Mouse (Mus musculus) lung, postnatal 0 days (tissue): ENCODE data around the gene Zfp385a. TPM values are rescaled to one million over a fixed set of nuclear protein-coding genes. Genes with fewer than 3 reads are reported as not detected.

Experiments used
- ATAC-seq: fragments of 200-750 bp; cut with Nextera tagmentation; 2 replicates; pipeline ENCODE4 v1.8.0; 2017; ENCODE audit warnings: moderate library complexity
- DNase-seq: peaks from one replicate; pipeline ENCODE4 v3.0.0-alpha.2; 2016; ENCODE audit warnings: low spot score
- H3K27ac ChIP-seq: fragments of 300-500 bp; sonication (generic); 2 replicates; pipeline ENCODE4 v1.5.1; 2014; ENCODE audit warnings: antibody characterized with exemption, mild to moderate bottlenecking, low read length, mixed read lengths
- H3K27me3 ChIP-seq: fragments of 300-500 bp; sonication (generic); replicated peaks from 2 replicates; pipeline ENCODE4 v1.6.1; 2014; ENCODE audit warnings: low read length, mixed read lengths; ENCODE audit not compliant: insufficient read depth
- H3K36me3 ChIP-seq: fragments of 300-500 bp; sonication (generic); 2 replicates; pipeline ENCODE4 v1.6.1; 2014; ENCODE audit warnings: low read length, mixed read lengths; ENCODE audit not compliant: insufficient read depth
- H3K4me1 ChIP-seq: fragments of 300-500 bp; sonication (generic); 2 replicates; pipeline ENCODE4 v1.6.1; 2014; ENCODE audit warnings: antibody characterized with exemption, low read depth, low read length, mixed read lengths; ENCODE audit not compliant: insufficient read depth
- H3K4me2 ChIP-seq: fragments of 300-500 bp; sonication (generic); replicated peaks from 2 replicates; pipeline ENCODE4 v1.6.1; 2014; ENCODE audit warnings: low read depth, mild to moderate bottlenecking, low read length, moderate library complexity, mixed read lengths
- H3K4me3 ChIP-seq: fragments of 300-500 bp; sonication (generic); 2 replicates; pipeline ENCODE4 v1.5.1; 2014; ENCODE audit warnings: low read depth, low read length
- H3K9ac ChIP-seq: fragments of 300-500 bp; sonication (generic); replicated peaks from 2 replicates; pipeline ENCODE4 v1.6.1; 2014; ENCODE audit warnings: low read depth, mild to moderate bottlenecking
- H3K9me3 ChIP-seq: fragments of 300-500 bp; sonication (generic); 2 replicates; pipeline ENCODE4 v1.6.1; 2016; ENCODE audit warnings: low read length, mixed read lengths
- CTCF ChIP-seq: IDR thresholded peaks from 2 replicates; pipeline ENCODE4 v1.5.1; 2016; ENCODE audit warnings: antibody characterized with exemption, mild to moderate bottlenecking
- EP300 ChIP-seq: IDR thresholded peaks from 2 replicates; pipeline ENCODE4 v1.6.1; 2016; ENCODE audit warnings: antibody characterized with exemption, mild to moderate bottlenecking, control low read depth
- WGBS: fragments of 180-500 bp; shearing (Covaris S2); extraction: QIAGEN DNeasy Blood & Tissue Kit; methylation state at CpG from one replicate; pipeline ENCODE4 v1.1.7; 2014; 5-methylcytosine and 5-hydroxymethylcytosine counted together
- polyA plus RNA-seq: library from polyadenylated mRNA; unstranded; fragments of >200 nt; fragmentation: Nextera tagmentation; extraction: Ambion mirVana; gene quantifications from 2 replicates; pipeline ENCODE4 v1.2.1, GENCODE M21; 2015

The Zfp385a gene
- polyA plus RNA-seq, 1 experiment from 2014 or later = 6.5 TPM

DNA sequence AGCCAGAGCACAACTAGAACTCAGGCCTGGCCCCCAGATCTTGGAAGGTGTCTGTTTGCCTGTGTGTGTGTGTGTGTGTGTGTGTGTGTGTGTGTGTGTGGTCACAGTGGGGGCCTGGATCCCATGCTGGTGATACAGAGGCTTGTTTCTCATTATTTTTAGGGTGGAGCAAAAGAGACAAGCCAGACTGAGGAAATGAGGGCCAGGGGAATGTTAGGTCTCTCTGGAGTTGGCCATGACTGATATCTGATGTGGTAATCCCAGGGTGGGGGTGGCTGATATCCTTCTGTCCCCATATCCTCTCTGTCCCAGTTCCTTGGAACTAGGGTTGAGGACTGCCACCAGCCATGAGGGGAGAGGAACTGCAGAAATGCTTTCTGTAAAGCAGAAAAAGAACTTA is 22.8 kb downstream of the Zfp385a start:
- Histone ChIP-seq H3K4me2 (no peak overlapping the region), H3K27ac (no peak overlapping the region), H3K4me3 (no peak overlapping the region), H3K36me3 (no peaks in the 10 kb centered on the region), H3K9ac (no peak overlapping the region), H3K27me3 (no peaks in the 10 kb centered on the region), H3K9me3 (no peaks in the 10 kb centered on the region), H3K4me1 (peaks cover 8% of the 10 kb centered on the region; the same call in 1 of the 2 replicates)
- DNase-seq (no peak), ATAC-seq (no peak)
- no peak for TF ChIP-seq CTCF
- TF ChIP-seq EP300 = no peak

DNA sequence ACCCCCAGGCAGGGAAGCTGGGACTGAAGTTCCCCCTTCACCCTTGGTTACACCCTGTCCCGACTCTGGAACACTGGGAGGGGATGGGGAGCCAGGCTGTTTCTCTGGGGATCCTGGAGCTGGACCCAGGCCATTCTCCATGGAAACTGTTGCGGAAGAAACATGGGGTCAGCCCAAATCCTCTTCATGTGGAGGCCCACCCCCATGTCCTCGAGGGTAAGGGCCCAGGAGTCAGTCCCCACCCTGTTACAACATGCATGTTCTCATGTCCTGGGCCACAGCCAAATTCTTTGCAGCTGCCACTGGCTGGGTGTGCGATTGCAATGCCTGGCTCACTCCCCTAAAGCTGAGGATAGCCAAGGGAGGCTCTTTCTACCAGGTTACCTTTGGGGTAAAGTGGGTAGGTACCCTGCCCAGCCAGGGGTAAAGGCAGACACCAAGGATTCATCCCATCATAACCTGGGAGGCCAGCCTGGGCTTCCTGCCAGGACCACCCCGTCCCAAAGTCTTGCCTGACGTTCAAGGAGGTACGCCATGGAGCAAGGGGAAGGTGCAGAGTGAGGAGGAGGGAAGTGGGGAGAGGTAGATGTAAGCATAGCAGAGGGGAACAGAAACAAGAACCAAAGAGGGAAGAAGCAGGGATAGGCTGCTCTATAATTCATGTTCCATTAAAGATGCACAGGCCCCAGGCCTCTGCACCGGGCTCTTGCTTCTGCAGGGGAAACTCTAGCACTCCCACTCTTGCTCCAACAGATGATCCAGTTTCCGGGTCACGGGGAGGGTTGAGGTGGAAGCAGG is 23.7 kb downstream of the Zfp385a start:
- peaks cover 8% of the 10 kb centered on the region; the same call in 1 of the 2 replicates for H3K4me1 ChIP-seq
- H3K4me2 ChIP-seq = no peak overlapping the region
- H3K9ac ChIP-seq = no peak overlapping the region
- TF ChIP-seq EP300 (no peak), CTCF (no peak)
- H3K9me3 ChIP-seq = no peaks in the 10 kb centered on the region
- peak; percentile 46 for ATAC-seq
- DNase-seq = peak; percentile 69
- no peak overlapping the region for H3K4me3 ChIP-seq
- 53% methylated on average over 10 of the region's 10 CpGs for WGBS
- H3K27me3 ChIP-seq = no peaks in the 10 kb centered on the region
- no peaks in the 10 kb centered on the region for H3K36me3 ChIP-seq
- H3K27ac ChIP-seq = no peak overlapping the region

DNA sequence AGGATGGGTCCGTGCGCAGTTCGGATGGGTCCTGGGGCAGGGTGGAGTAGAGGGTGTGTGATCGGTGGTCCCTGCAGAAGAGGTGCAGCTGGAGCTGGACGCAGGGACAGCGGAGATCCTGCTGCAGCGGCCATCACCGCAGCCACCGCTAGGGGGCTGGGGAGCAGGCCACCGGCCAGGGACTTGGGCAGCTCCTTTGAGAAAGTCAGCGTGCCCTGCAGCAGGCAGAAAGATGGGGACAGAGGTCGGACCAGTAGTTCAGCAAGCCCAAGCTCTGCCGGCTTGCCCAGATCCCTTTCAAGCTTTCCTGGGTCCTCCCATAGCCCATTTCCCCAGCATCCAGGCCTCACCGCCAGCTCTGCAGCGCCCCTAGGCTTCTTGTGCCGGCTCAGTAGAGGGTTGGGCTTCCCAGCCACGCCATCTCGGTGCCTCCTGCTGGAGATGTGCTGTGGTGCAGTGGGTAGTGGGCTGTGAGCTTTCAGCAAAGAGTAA is 24.8 kb downstream of the Zfp385a start:
- WGBS = 8% methylated on average over 18 of the region's 18 CpGs
- Histone ChIP-seq H3K9me3 (no peaks in the 10 kb centered on the region), H3K27me3 (no peaks in the 10 kb centered on the region), H3K9ac (no peak overlapping the region), H3K36me3 (no peaks in the 10 kb centered on the region), H3K4me3 (peak overlapping the region; percentile 5; the same call in 1 of the 2 replicates), H3K27ac (no peak overlapping the region), H3K4me1 (peaks cover 8% of the 10 kb centered on the region; the same call in 1 of the 2 replicates), H3K4me2 (peak overlapping the region; percentile 54)
- peak; percentile 79 for DNase-seq
- ATAC-seq = peak; percentile 70
- TF ChIP-seq EP300 (no peak), CTCF (peak; percentile 84)

DNA sequence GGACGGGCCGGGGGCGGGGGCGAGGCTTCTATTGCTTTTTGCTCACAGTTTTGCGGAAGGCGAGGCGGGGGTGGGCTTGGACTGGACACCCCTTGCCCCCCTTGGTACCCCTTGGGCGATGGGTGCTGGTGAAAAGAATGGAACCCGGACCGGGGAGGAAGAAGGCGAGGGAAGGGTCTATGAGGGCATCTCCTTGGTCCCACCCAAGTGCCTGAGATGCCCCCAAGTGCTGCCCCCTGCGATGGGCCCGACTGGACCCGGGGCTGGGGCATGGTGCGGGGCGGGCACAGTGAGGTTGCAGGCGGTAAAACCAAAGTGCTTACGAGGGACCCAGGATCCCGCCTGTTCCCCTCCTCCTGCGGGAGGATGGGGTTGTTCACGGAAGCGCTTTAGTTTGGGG is 25.7 kb downstream of the Zfp385a start:
- H3K4me1 ChIP-seq = peaks cover 8% of the 10 kb centered on the region; the same call in 1 of the 2 replicates
- peak overlapping the region; percentile 54 for H3K4me2 ChIP-seq
- no peak for TF ChIP-seq EP300
- TF ChIP-seq CTCF = no peak
- ATAC-seq = no peak
- no peak overlapping the region for H3K27ac ChIP-seq
- H3K9ac ChIP-seq = no peak overlapping the region
- no peaks in the 10 kb centered on the region for H3K9me3 ChIP-seq
- DNase-seq = no peak
- 50% methylated on average over 21 of the region's 22 CpGs for WGBS
- 0 out of 2 replicates have a peak overlapping the region, but pooled peaks have one; percentile 5 for H3K4me3 ChIP-seq
- no peaks in the 10 kb centered on the region for H3K27me3 ChIP-seq
- H3K36me3 ChIP-seq = no peaks in the 10 kb centered on the region

DNA sequence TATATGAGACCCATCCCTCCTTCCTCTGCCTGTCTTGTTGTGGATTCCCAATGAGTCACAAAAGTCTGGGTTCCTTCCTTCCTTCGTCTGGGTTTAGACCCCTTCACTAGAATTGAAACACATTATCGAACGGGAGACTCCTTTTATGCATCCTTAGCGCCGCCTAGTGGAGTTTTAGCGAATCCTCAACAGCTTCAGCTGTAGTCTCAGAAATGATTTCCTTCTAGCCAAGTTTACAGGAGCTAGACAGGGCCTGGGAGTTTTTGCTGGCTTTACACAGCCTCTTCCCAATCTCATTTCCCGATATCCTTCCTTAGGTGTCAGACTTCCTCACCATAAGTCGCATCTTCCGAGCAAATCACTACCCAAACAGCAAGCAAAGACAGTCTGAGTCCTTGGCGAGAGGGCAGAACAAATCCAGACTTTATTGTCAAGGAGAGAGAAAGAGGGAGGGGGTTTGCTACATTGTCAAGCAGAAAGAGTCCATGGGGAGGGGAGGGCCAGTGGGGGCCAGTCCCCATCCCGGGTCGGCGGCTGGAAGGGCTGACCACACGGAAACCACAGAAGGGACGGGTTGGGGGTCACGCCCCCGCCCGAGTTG is 26.3 kb downstream of the Zfp385a start:
- TF ChIP-seq CTCF (peak; percentile 87), EP300 (no peak)
- WGBS = 25% methylated on average over 18 of the region's 18 CpGs
- H3K27me3 ChIP-seq = no peaks in the 10 kb centered on the region
- H3K4me1 ChIP-seq = peaks cover 8% of the 10 kb centered on the region; the same call in 1 of the 2 replicates
- H3K4me3 ChIP-seq = no peak overlapping the region
- peak overlapping the region; percentile 54; the same call in 1 of the 2 replicates for H3K4me2 ChIP-seq
- no peak for ATAC-seq
- no peaks in the 10 kb centered on the region for H3K9me3 ChIP-seq
- H3K9ac ChIP-seq = no peak overlapping the region
- DNase-seq = peak; percentile 83
- H3K27ac ChIP-seq = no peak overlapping the region
- no peaks in the 10 kb centered on the region for H3K36me3 ChIP-seq

DNA sequence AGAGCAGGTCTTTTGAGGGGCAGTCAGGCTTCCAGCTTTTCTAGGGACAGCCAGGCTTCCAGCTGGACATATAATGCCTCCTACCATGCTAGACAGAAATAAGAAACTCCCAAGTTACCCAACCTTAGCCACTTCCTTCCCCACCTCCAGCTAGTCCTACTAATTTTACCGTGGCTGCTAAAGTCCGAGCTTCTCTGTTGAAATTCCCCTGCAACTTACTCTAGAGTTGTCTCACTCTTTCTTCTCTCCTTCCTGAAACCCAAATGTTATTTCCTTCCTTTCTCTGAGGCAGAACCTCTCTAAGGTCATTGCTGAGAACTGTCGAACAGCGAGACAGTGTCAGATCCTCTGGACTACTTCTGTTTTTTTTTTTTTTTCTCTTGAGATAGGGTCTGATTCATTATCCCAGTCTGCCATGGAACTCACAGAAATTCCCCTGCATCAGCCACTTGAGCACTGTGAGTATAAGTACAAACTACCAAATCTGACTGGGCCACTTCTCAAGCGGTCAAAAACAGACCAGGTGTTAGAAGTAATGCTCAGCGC is 29.5 kb downstream of the Zfp385a start, which contains the start of gene Gpr84:
Gene Gpr84, minus strand, starts transcription at position 248 of the 546 bp plus-strand sequence.
- H3K9ac ChIP-seq = no peak within 1 kb of the TSS
- no peak for TF ChIP-seq CTCF
- TF ChIP-seq EP300 = no peak
- peaks cover 8% of the 10 kb centered on the region; the same call in 1 of the 2 replicates for H3K4me1 ChIP-seq
- no peaks in the 10 kb centered on the region for H3K27me3 ChIP-seq
- WGBS = 35% methylated on average over 6 of the region's 6 CpGs
- H3K9me3 ChIP-seq = no peaks in the 10 kb centered on the region
- H3K36me3 ChIP-seq = no peaks in the 10 kb centered on the region
- ATAC-seq (no peak), DNase-seq (no peak)
- H3K27ac ChIP-seq = no peak within 1 kb of the TSS
- H3K4me3 ChIP-seq = no peak within 1 kb of the TSS
- no peak within 1 kb of the TSS for H3K4me2 ChIP-seq
